Mouse (Mus musculus) layer of hippocampus, adult 8-10 months (tissue): Measurements from ENCODE around the gene Rela. TPM values are rescaled to one million over a fixed set of nuclear protein-coding genes. Genes with fewer than 3 reads are reported as not detected.

ENCODE experiments used
- microRNA-seq, 2 experiments: library from miRNA; unstranded; fragments of <30 nt; microRNA quantifications; one replicate each; pipeline ENCODE4 v1.2.0; 2022
- total RNA-seq, 4 experiments: library from RNA; stranded (reverse); gene quantifications; 2 replicates each; pipeline ENCODE4 v1.2.4; 2022

The Rela gene
- total RNA-seq, 4 experiments from 2014 or later: 18.8 to 32.7 (median 23.7) TPM

Small RNAs within 50 kb of the gene (microRNA-seq; reads per million reads assigned to microRNA genes)
- 0 to 0.32 reads per million in 2 experiments for gene Mir6987

Other genes starting within 250 kb of the Rela start
- 100 to 1,000 TPM; 103 to 120 (median 114) TPM for gene Sart1, start 248.8 kb upstream of the Rela start, total RNA-seq
- gene Tsga10ip, start 235.0 kb upstream of the Rela start, total RNA-seq: under 1 TPM in 3 of 4 experiments, not detected in 1; 0.34 to 0.63 (median 0.37) TPM
- 100 to 1,000 TPM; 308 to 358 (median 327) TPM for gene Drap1, start 212.5 kb upstream of the Rela start, total RNA-seq
- gene AI837181, start 212.3 kb upstream of the Rela start, total RNA-seq: 10 to 100 TPM; 64.8 to 71.2 (median 67.6) TPM
- gene Fosl1, start 189.9 kb upstream of the Rela start, total RNA-seq: under 1 TPM; 0.20 to 0.67 (median 0.29) TPM
- 10 to 100 TPM; 31.7 to 33.1 (median 32.4) TPM for gene Ccdc85b, start 179.6 kb upstream of the Rela start, total RNA-seq
- 100 to 1,000 TPM in 1 of 4 experiments, 10 to 100 TPM in 3; 93.5 to 109 (median 96.4) TPM for gene Fibp, start 176.9 kb upstream of the Rela start, total RNA-seq
- under 1 TPM in 3 of 4 experiments, not detected in 1; 0.29 to 0.81 (median 0.77) TPM for gene Ctsw, start 169.0 kb upstream of the Rela start, total RNA-seq
- 10 to 100 TPM; 14.4 to 23.9 (median 22.1) TPM for gene Efemp2, start 163.5 kb upstream of the Rela start, total RNA-seq
- gene Mus81, start 149.1 kb upstream of the Rela start, total RNA-seq: 10 to 100 TPM; 29.0 to 38.5 (median 33.8) TPM
- 1,000 to 10,000 TPM; 1,240 to 1,334 (median 1,291) TPM for gene Cfl1, start 147.0 kb upstream of the Rela start, total RNA-seq
- 10 to 100 TPM in 2 of 4 experiments, 1 to 10 TPM in 2; 7.4 to 12.1 (median 9.6) TPM for gene 1700020D05Rik, start 133.7 kb upstream of the Rela start, total RNA-seq
- 10 to 100 TPM; 86.8 to 95.2 (median 88.6) TPM for gene Snx32, start 126.9 kb upstream of the Rela start, total RNA-seq
- not detected for gene Ovol1, start 76.8 kb upstream of the Rela start, total RNA-seq
- gene Ap5b1, start 69.5 kb upstream of the Rela start, total RNA-seq: 1 to 10 TPM; 5.8 to 8.7 (median 6.6) TPM
- gene Rnaseh2c, start 35.6 kb upstream of the Rela start, total RNA-seq: 10 to 100 TPM; 58.8 to 96.9 (median 78.2) TPM
- 100 to 1,000 TPM in 1 of 4 experiments, 10 to 100 TPM in 3; 81.5 to 105 (median 86.9) TPM for gene Kat5, start 27.2 kb upstream of the Rela start, total RNA-seq
- gene Sipa1, start 26.2 kb downstream of the Rela start, total RNA-seq: 10 to 100 TPM; 16.2 to 20.4 (median 19.4) TPM
- 10 to 100 TPM; 16.9 to 21.3 (median 18.7) TPM for gene Map3k11, start 51.3 kb downstream of the Rela start, total RNA-seq
- 10 to 100 TPM; 74.5 to 80.9 (median 77.0) TPM for gene Pcnx3, start 51.4 kb downstream of the Rela start, total RNA-seq
- under 1 TPM in 1 of 4 experiments, not detected in 3; 0.43 TPM for gene Kcnk7, start 66.9 kb downstream of the Rela start, total RNA-seq
- 10 to 100 TPM; 12.4 to 17.8 (median 16.4) TPM for gene Ehbp1l1, start 88.8 kb downstream of the Rela start, total RNA-seq
- gene Fam89b, start 92.2 kb downstream of the Rela start, total RNA-seq: 10 to 100 TPM; 22.5 to 31.3 (median 27.4) TPM
- gene Ltbp3, start 103.4 kb downstream of the Rela start, total RNA-seq: 10 to 100 TPM; 30.4 to 40.5 (median 33.1) TPM
- 10 to 100 TPM; 77.7 to 94.4 (median 88.1) TPM for gene Scyl1, start 133.9 kb downstream of the Rela start, total RNA-seq
- gene Frmd8, start 237.8 kb downstream of the Rela start, total RNA-seq: 10 to 100 TPM; 10.4 to 20.8 (median 16.3) TPM
- gene Slc25a45, start 240.3 kb downstream of the Rela start, total RNA-seq: 1 to 10 TPM; 3.1 to 7.1 (median 4.5) TPM